Mouse (Mus musculus) lung, adult 2 months (tissue): ENCODE results near the gene Rer1. TPM values are rescaled to one million over a fixed set of nuclear protein-coding genes. Genes with fewer than 3 reads are reported as not detected.

Experiments
- DNase-seq: peaks from one replicate; pipeline ENCODE4 v3.0.0; 2022
- H3K4me1 ChIP-seq: fragments of 200-500 bp; 2 replicates; pipeline ENCODE4 v1.6.1; 2011; ENCODE audit warnings: low read length; ENCODE audit not compliant: control insufficient read depth, insufficient read depth
- H3K4me3 ChIP-seq: fragments of 200-500 bp; replicated peaks from 2 replicates; pipeline ENCODE3; 2011; ENCODE audit warnings: low read depth, mild to moderate bottlenecking, control low read depth, low read length; ENCODE audit errors: extremely low read depth
- CTCF ChIP-seq: fragments of 200-500 bp; IDR thresholded peaks from 2 replicates; pipeline ENCODE4 v1.5.1; 2011; ENCODE audit warnings: mild to moderate bottlenecking, low read length, control low read depth; ENCODE audit not compliant: insufficient read depth
- POLR2A ChIP-seq: fragments of 200-500 bp; IDR thresholded peaks from 2 replicates; pipeline ENCODE4 v1.6.1; 2011; ENCODE audit warnings: low read depth, mild to moderate bottlenecking, control low read depth, low read length, borderline replicate concordance; ENCODE audit errors: extremely low read depth
- WGBS: fragments of 180-500 bp; shearing (Covaris S2); methylation state at CpG from one replicate; pipeline ENCODE4 v1.1.7; 2018; 5-methylcytosine and 5-hydroxymethylcytosine counted together
- polyA plus RNA-seq: library from polyadenylated mRNA; depleted of rRNA; stranded (reverse); fragments of >200 nt; gene quantifications from 2 replicates; pipeline ENCODE4 v1.2.3, GENCODE M21; 2012

The Rer1 gene
- polyA plus RNA-seq, 1 experiment = 85.9 TPM

GRCm38 (mm10) chr4:155066834-155067522 lies 19.2 kb downstream of the Rer1 start, which contains the start of gene Pex10:
Gene Pex10, plus strand, starts transcription at chr4:155067016.
- peaks cover 8% of the 10 kb centered on the region; the same call in 1 of the 2 replicates for H3K4me1 ChIP-seq
- under 1% methylated on average over 48 of the region's 48 CpGs for WGBS
- no peak for TF ChIP-seq CTCF
- peak; percentile 78; the same call in 1 of the 2 replicates for TF ChIP-seq POLR2A
- H3K4me3 ChIP-seq = peak within 1 kb of the TSS; percentile 72
- peak; percentile 97 for DNase-seq

GRCm38 (mm10) chr4:155065970-155066833 lies 20.0 kb downstream of the Rer1 start:
- peak; percentile 41; the same call in 1 of the 2 replicates for TF ChIP-seq CTCF
- TF ChIP-seq POLR2A = no peak
- peak overlapping the region; percentile 47 for H3K4me3 ChIP-seq
- peaks cover 8% of the 10 kb centered on the region; the same call in 1 of the 2 replicates for H3K4me1 ChIP-seq
- 2% methylated on average over 15 of the region's 15 CpGs for WGBS
- peak; percentile 83 for DNase-seq

GRCm38 (mm10) chr4:155064474-155064873 lies 21.7 kb downstream of the Rer1 start:
- WGBS = 58% methylated on average over 2 of the region's 2 CpGs

GRCm38 (mm10) chr4:155063895-155064294 lies 22.3 kb downstream of the Rer1 start:
- Histone ChIP-seq H3K4me1 (peaks cover 8% of the 10 kb centered on the region; the same call in 1 of the 2 replicates), H3K4me3 (no peak overlapping the region)
- 41% methylated on average over 3 of the region's 3 CpGs for WGBS
- peak; percentile 46 for DNase-seq
- no peak for TF ChIP-seq CTCF
- no peak for TF ChIP-seq POLR2A

More at GRCm38 (mm10) chr4:155064474-155064873, 21.7 kb downstream of the Rer1 start:
- DNase-seq = no peak
- H3K4me3 ChIP-seq = no peak overlapping the region
- TF ChIP-seq CTCF = 0 out of 2 replicates have a peak, but pooled peaks have one; percentile 3
- TF ChIP-seq POLR2A = no peak
- peaks cover 8% of the 10 kb centered on the region; the same call in 1 of the 2 replicates for H3K4me1 ChIP-seq

- no peak for TF ChIP-seq CTCF
- Histone ChIP-seq H3K4me3 (no peak overlapping the region), H3K4me1 (no peaks in the 10 kb centered on the region)
- DNase-seq = no peak
- 43% methylated on average over 10 of the region's 10 CpGs for WGBS
These were observed 27.9 kb downstream of the Rer1 start for GRCm38 (mm10) chr4:155058325-155058724.

- 68% methylated on average over 10 of the region's 10 CpGs for WGBS
- DNase-seq = no peak
- TF ChIP-seq POLR2A (no peak), CTCF (no peak)
- no peaks in the 10 kb centered on the region for H3K4me1 ChIP-seq
- H3K4me3 ChIP-seq = no peak within 1 kb of the TSS
These were observed 29.5 kb downstream of the Rer1 start, which contains the start of gene Plch2 for GRCm38 (mm10) chr4:155056724-155057123. Gene Plch2, minus strand, starts transcription at chr4:155056784.

- Histone ChIP-seq H3K4me3 (no peak overlapping the region), H3K4me1 (no peaks in the 10 kb centered on the region)
- TF ChIP-seq CTCF = no peak
- no peak for TF ChIP-seq POLR2A
- DNase-seq = no peak
- 77% methylated on average over 7 of the region's 7 CpGs for WGBS
These were observed 36.1 kb downstream of the Rer1 start for GRCm38 (mm10) chr4:155050116-155050515.

- no peak for TF ChIP-seq POLR2A
- no peak for TF ChIP-seq CTCF
- WGBS = 84% methylated on average over 14 of the region's 14 CpGs
- DNase-seq = no peak
- H3K4me3 ChIP-seq = no peak overlapping the region
- no peaks in the 10 kb centered on the region for H3K4me1 ChIP-seq
These were observed 39.5 kb downstream of the Rer1 start for GRCm38 (mm10) chr4:155046636-155047035.

- Histone ChIP-seq H3K4me1 (no peaks in the 10 kb centered on the region), H3K4me3 (no peak overlapping the region)
- 5% methylated on average over 25 of the region's 25 CpGs for WGBS
- no peak for DNase-seq
- TF ChIP-seq POLR2A (no peak), CTCF (no peak)
These were observed 42.9 kb downstream of the Rer1 start for GRCm38 (mm10) chr4:155043289-155043625.
